Mouse (Mus musculus) granulocyte monocyte progenitor cell, adult 5-6 weeks (primary cell): ENCODE data around the gene Pax7. TPM values are rescaled to one million over a fixed set of nuclear protein-coding genes. Genes with fewer than 3 reads are reported as not detected.

ENCODE experiments used
- ATAC-seq: replicated peaks from 2 replicates; pipeline ENCODE4 v1.8.0; 2016; ENCODE audit warnings: mild to moderate bottlenecking, moderate TSS enrichment, inconsistent platforms; ENCODE audit not compliant: poor library complexity, severe bottlenecking
- total RNA-seq, 2 experiments: library from RNA; stranded (forward) in 1 of 2; stranded (reverse) in 1 of 2; fragments of 200-712, 200-1000 nt in 1 of 2; fragments of >200 nt in 1 of 2; fragmentation: Nextera tagmentation in 1 of 2; gene quantifications; 2 replicates each; pipeline ENCODE4 v1.2.3; 2014 to 2017

Pax7 gene
- total RNA-seq, 2 experiments from 2014 or later = not detected

DNA sequence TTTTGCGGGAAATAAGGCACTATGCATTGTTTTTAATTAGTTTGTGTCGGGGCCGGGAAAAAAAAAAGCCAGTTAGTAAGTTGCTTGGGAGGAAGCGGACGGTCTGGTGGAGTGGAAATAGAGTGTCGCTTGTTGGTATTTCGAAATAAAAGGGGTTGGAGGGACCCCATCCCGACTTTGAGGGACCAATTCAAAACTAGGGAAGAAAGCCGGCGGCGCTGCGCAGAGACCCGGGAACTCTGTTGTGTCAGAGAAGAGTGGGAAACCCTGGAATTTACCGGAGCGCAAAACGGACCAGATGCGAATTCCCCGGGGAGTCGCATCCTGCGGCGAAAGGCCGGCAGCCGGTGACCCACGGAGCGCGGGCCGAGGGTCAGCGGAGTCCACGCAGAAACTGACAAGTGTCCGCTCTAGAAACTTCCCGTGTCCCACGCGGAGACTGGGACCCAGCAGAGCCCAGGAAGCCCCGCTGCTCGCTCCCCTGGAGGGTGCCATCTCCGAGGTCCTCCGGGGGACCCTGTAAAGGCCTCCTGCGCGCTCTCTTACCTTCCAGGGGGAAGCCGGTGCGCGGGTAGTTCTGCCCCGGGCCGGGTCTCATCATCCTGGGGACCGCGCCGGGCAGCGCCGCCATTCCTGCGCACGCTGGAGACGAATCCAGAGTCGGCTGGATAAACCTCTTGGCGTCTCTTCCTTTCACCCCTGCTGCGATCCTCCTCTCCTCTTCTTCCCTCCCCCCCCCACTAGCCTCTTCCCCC is 870 bp downstream of the Pax7 start:
- no peak for ATAC-seq

DNA sequence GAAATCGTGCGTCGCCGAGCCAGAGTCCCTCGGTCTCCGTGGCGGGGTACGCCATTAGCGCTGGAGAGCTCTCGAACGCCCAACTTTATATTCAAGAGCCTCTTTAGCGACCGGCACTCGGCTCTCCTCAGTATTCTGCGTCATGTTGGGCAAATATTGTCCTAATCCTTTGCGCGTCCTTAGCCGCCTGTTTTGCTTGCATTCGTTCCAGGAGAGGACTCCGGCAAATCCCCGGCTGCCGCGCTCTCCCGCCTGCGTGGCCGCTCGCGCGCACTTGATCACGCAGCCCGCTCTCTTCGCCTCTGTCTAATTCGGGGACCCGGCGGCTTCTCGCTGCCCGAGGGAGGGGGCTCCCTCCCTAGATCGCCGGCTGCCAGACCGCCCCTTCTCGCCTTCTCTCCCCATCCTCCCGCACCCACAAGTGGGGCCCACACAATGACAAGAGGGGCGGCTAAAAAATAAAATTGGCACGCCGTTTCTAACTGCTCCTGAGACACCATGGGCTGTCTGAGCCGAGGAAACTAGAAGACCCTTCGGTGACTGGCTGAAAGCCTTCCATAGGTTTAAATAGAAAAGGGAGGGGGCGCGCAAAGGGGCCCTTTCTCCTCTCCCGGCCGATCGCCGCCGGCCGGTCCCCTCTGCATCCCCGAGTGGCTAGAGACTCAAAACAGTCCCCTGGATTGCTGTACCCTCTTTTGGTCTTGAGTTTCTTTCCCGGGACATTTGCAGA is 1.7 kb downstream of the Pax7 start:
- ATAC-seq = no peak

DNA sequence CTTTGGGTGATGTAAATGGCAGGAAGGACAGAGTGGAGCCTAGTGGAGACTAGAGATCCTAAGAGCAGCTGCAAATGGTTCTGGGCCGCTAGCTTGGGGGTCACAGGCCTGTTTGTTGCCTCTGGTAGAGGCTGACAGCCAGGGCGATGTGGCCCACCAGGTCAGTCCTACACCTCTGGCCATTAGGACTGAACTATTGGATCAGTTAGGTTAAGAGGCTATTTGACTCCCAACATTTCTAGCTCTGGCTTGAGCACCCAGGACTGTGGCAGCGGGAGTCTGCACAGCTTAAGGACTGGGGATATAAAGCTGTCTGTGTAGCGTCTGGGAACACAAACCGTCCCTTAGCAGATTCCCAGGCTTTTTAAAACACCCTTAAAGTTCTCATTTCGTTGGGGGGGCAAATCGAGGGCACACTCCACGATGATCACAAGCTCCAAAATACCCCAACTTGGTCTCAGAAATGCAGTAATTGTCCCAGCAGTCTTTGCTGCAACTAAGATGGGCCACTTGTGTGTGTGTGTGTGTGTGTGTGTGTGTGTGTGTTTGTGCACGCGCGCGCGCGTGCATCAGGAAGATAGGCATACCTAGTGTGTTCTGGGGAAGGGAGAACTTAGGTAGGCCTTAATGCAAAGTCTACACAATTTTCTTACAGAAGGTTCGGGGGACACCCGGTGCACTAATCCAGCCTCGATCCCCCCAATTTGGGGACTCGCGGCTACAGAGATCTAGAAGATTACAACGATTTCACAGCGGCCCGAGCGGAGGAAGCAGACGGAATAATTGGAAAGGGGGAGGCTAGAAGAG is 2.5 kb downstream of the Pax7 start:
- ATAC-seq = no peak

DNA sequence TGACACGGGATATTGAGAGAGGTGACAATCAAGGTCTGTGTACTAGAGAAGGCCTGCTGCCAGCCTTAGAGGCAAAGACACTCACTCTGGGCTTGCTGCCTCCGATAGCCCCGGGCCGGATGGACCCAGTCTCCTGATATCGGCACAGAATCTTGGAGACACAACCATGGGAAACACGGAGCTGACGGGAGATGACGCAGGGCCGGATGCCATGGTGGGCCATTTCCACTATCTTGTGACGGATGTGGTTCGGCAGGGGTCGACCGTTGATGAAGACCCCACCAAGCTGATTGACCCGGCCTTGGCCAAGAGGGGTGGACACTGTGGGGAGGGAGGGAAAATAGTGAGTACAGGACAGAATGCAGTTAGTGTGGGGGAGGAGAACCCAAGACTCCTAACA is 3.3 kb downstream of the Pax7 start:
- ATAC-seq = no peak

DNA sequence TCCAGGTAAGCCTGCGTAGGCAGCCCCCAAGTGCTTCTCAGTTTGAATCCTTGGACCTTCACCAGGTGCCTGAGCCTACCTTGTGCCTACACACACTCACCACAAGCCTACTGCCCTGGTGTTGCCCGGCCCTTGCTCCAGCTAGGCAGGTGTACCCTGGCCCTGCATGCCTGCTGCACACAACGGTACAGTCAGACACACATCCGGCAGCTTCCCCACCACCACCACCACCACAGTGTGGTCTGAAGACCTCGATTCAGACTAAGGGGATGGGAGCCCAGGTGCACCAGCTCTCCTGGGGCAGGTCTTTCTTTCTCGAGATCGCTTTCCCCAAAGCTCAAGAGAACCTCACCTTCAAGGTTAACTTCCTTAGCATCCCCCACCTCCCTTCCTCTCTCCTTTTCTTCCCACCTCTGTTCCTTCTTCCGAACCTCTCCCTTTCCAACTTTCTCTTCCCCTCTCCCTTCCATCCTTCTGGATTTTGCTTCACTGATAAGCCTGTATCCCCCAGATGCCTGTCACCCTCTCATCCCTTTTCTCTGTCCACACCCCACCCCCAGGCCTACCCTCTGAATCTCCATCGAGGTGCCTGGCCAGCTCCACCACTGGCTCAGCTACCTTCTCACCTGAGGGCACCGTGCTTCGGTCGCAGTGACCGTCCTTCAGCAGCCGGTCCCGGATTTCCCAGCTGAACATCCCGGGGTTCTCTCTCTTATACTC is 4.3 kb downstream of the Pax7 start:
- ATAC-seq = no peak

DNA sequence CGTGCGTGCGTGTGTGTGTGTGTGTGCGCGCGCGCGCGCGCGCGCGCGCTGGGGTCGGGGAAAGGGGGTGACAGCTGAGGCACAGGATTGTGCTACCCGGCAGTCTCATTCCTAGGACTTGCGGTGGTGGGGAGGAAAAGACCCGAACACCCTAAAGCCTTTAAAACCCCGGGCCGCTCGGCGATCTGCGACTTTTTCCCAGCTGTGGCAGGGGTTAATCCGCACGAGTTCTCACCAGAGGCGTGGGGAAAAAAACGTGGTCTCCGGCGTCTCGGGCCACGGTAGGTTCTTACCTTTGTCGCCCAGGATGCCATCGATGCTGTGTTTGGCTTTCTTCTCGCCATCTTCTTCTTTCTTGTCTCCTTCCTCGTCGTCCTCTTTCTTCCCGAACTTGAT is 5.0 kb downstream of the Pax7 start:
- no peak for ATAC-seq

DNA sequence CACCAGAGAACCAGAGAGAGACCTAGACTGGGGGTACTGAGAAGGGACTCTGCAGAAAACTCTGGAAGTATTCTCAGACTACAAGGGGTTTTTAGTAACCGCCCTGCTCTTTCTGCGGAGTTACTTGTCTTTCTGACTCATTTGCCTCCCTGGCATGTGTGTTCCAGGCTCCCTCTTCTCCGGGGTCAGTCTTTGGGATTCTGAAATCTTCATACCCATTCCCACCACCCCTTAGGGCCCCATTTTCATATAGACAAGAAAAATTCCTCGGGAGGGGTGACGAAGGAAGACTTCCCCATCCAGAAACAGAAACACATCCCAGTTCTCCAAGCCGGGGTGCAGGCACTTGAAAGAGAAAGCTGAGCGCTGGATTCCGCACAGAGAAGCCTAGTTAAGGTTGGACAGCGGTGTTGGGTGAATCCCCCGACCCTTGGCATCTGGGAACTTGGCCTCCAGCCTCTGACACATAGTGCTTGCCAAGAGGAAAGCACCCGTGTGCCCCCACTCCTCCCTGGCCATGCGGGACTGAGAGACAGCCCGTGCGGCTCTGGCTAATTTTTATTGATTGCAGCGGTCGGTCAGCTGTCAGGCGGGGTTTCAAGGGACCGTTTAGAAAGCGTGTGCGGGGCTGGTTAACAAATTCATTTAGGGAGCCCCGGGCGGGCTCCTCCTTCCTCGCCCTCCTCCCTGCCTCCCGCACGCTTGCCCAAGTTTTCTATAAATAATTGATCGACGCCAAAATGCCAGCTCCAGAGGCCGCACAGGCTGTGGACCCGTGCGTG is 5.6 kb downstream of the Pax7 start:
- ATAC-seq = no peak

DNA sequence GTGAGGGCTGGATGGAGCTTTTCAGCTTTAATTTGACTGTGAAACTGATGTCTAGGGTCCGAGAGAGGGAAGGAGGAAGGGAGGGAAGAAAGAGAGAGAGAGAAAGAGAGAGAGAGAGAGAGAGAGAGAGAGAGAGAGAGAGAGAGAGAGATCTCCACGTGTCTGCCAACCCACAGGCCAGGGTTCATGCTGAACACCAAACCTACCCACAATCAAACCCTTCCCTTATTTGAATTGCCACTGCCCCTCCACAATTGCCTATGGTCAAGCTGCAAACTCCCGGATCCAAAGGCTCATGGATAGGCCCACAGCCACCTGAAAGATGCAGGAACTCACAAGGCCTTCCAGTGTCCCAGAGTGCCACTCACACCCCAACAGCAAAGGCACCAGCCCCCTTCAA is 7.1 kb downstream of the Pax7 start:
- no peak for ATAC-seq

DNA sequence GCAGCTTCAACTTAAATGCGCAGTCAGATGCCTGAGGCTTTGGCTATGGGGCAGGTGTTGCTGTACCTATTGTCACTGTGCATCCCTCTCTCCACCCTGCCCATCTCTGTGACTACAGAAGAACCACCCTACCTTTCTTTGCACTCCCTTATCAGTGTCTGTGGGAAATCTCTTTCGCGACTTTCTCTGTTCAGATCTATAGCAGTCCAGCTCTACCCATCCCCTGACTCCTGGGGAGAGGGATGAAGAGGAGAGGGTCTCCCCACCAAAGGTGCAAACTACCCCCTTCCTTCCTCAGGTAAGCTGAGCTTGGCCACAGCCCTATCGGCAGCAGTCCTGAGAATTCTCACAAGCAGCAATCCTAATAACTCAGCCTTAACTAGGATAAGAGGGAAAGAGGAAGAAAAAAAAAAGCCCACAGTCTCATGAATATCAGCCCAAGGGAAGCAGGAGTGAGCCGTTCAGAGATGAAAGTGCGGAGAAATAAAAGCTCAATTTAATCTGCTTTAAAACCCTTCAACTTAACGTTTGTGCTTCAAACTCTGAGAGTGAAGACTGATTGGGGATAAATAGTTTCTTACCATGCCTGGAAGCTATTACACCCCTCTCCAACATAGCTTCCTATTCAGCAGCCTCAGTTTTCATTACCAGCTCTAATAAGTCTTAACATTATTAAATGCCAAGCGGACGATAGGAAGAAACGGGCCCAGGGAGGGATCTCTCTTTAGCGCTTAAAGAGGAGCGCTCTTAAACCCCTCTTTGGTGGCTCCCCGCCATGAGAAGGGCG is 7.8 kb downstream of the Pax7 start:
- no peak for ATAC-seq

DNA sequence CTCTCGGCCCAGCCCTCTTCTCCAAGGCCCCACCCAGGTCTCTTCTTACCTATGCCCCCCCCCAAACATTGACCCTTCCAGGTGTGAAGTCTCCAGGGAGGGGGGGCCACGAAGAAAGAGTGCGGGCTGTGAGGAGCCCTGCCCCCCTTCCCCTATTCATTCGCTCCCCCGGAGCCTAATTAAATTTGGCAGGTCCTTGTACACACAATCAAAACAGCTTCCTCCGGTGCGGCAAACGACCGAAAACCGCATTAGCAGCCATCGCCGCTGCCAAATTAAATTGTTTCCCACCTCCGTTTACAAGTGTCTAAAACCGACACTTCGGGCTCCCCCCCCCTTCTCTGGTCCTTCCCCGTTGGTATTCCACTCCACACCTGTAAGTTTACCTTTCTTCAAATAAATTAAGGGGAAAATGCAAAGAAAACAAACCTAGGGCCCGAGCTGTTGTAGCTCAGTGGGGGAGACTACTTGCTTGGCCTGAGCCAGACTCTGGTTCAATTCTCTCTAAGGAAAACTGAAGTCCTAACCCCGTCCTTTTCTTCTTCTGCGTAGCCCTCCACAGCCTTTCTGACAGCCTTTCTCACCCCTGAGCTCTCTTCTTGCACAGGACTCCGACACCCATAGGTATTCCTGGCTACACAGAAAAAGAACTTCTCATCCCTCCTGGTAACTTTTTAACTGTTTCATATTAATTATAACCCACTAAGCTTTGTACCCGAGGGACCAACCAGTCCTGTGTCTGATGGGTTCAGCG is 8.6 kb downstream of the Pax7 start:
- ATAC-seq = no peak

DNA sequence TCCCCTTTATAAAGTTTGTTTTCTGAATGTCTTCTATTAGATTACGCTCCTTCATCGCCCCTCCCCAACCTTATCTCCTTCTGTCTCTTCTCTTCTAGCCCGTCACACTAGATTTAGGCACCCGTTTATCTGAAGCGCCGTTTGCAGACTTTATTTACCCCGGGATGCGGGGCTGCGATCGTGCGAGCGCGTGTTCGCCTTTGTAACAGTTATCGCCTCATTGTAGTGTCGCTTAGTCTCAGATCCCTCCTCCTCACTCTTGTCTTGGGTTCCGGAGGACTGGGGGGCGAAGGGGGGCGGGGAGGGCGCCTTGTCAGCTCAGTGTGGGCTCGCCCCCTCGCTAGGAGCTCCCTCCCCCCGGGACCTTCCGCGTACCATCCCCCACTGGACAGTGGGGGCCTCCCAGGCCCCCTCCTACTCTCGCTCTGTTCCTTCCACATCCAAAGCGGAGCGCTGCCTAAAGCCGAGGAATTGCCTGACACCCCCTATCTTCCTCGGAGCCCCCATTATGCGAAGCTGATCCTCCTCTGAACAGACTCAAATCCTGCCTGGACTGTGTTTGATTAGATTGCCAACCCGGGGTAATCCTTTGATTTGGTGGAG is 9.4 kb downstream of the Pax7 start:
- ATAC-seq = no peak

DNA sequence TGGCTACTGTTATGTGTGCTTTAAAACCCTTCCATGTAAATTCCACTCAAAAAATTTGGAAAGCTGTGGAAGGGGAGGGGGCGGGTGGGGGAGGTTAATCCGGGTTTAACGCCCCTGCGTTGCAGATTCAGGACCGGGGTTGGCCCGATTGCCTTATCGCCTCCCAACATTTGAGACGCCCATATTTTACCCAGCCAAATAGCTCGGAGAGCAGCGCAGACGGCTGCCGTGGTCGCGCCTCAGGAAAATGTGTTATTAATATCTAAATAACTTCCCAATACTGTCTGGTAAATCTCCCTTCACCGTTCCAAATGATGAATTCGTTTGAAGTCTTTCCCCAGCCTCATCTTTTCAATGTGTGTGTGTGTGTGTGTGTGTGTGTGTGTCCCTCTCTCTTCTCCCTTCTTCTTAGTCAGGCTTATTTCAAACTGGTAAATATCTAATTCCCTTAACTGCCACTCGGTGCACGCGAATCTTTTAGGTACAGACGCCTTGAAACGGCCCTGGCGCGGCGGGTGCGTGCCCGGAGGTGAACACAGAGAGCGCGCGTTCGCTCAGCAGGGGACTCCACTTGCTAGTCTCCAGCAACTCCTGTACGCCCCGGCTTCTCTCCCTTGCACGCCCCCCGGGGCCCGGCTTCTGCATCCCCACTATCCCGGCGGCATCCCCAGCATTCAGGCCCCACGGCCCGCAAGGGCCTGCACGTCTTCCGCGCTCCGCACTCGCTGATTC is 10.0 kb downstream of the Pax7 start:
- ATAC-seq = no peak

DNA sequence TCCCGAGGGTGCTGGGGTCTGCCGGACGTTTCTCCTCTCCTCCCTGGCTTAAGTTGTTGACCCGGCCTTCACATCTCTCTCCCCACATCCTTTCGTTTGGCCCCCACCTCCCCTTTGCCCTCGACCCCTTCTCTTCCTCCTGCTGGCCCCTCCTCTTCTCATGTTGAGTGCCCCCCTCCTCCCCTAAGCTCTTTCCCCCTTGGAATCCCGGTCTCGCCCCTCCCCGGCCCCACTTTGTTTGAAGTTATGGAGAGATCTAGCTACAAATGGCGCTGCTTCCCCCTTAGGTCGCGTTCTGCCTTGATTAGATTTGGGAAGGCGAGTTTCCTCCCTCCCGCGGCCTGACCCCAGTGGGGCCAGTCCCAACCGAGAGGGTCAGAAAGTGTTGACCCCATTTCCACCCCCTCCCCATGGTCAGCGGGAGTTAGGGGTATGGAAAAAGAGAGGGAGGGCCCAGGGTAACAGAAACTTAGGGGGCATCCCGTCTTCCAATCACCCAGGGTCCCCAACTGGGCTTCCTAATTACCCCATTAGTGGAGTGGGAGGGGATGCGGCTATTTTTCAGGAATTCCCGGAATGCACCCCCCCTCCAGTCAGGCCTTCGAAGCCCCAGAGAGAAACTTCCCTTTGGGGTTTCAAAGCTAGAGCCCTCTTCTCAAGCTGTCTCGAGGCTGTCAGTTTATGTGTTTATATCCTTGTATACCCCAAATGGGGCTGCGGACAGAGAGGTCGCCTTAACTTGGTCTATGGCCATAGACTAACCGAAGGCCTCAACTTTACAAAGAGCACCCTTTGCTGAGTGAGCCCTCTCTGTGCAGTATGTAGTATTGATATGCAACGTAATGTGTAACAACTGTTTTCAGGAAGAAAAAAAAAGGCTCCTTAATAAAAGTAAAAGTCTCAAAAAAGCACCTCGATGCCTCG is 10.9 kb downstream of the Pax7 start:
- ATAC-seq = no peak

DNA sequence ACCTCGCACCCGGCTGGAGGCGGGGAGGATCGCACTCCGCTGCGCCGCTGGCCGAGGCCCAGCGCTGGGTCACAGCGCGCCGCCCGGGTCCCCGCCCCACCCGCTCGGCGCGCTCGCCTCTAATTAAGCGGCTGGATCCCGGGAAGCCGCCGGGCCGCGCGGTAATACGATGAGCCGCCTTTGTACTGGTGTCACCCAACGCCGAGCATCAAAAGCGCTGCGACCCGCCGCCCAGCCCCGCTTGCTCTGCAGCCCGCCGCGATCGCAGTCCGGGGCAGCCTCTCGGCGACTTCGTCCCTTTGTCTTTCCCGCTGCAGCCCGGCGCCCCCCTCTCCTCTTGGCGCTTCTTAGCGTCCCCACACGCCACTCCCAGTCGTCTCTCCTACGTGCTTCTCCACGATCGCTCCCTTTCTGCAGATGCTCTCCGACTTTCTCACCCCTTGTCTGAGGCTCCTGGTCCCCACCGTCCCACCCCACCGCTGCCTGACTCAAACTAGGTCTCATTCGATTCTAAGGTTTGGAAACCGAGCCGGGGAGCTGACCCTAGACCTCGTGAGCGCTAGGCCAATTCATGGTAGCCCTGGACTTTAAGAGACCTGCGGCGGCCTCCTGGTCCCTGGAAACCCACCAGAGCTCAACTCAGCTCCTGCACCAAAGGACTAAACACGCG is 11.7 kb downstream of the Pax7 start:
- ATAC-seq = 0 out of 2 replicates have a peak, but pooled peaks have one; percentile 17

DNA sequence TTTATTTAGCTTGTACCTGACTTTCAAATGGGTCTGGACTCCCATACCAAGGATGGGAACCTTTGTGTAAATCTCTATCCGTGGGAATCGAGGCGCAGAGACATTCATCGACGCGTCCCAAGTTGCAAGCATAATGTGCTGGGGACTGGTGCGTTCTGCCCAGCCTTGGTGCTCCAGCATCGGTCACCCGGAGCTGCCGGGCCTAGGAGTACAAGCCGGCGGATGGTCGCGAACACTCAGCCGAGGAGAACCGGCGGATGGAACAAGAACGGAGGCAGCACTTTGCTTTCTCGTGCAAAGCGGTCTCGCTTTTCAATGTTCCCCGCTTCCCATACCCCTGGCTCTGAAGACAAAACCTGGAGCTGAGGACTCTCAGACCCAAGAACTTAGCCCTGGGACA is 12.3 kb downstream of the Pax7 start:
- no peak for ATAC-seq
